Mouse (Mus musculus): ENCODE data around the gene Slc39a2. TPM values are rescaled to one million over a fixed set of nuclear protein-coding genes. Genes with fewer than 3 reads are reported as not detected.
"Not testable (repeated sequence)": the region's sequence is repeated elsewhere in the genome, so short reads cannot be mapped to it uniquely, and the experiment has no call there.

The Slc39a2 gene
- 1.7 and 1.8 TPM in 2 replicates for polyA plus RNA-seq (2015; fragmentation: Nextera tagmentation; extraction: Ambion mirVana)

DNA sequence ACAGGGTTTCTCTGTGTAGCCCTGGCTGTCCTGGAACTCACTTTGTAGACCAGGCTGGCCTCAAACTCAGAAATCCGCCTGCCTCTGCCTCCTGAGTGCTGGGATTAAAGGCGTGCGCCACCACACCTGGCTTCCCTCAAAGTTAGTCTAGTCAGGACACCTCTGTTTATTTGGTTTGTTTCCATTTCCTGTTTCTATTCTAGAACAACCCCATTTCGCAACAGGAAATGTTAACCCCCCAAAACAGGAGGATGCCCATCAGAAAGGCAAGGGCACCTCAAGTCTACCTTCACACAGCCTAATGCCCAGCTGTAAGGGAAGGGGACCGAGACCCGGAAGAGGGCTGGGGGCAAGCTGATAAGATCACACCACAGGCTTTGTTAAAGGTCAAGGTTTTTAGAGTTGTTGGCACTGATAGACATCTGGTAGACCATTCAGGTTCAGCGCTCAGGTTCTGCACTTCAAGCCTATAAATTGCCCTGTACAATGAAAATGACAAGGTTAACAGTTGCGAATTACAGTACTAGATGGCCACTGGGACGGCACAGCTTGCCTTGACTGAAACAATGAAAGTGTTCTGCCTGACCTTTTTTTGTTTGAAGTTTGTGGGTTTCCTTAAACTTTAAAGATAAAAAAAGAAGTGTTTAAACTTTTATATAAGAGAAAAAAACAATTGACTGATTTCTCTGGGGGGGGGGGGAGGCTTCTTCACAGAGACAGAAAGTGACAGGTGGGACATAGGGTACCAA is at the start of gene Slc39a2:
Gene Slc39a2 (plus strand): TSS at position 699 of the 749 bp plus-strand sequence.
- 96% methylated on average over 9 of the region's 9 CpGs for WGBS
- Histone ChIP-seq H3K4me1 (replicated peaks) (no peaks in the 10 kb centered on the region), H3K4me2 (no peak within 1 kb of the TSS)

DNA sequence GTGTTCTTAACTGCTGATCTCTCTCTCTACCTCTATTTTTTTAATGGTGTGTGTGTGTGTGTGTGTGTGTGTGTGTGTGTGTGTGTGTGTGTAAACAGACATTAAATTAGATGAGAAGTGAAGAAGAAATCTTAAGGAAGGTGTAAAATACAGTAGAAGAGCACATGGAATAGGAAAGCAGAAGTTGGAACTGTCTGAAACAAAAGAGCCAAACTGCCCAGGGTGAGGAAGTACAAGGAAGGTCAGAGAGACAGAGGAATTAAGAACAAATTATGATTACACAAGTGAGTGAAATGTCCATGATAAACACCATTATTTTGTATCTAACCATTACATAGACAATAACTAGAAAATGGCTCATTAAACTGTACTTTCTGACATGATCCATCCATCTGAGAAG is 48.8 kb upstream of the Slc39a2 start:
- Histone ChIP-seq H3K27ac (no peak overlapping the region), H3K9ac (no peak overlapping the region), H3K27me3 (no peaks in the 10 kb centered on the region), H3K4me2 (no peak overlapping the region), H3K4me1 (replicated peaks) (no peaks in the 10 kb centered on the region), H3K36me3 (no peaks in the 10 kb centered on the region), H3K4me3 (no peak overlapping the region), H3K9me3 (no peaks in the 10 kb centered on the region)
- ATAC-seq (ENCODE audit: low FRiP score), result no peak

More for the DNA sequence above, at the start of gene Slc39a2:
- Histone ChIP-seq H3K27me3 (no peaks in the 10 kb centered on the region), H3K9ac (no peak within 1 kb of the TSS), H3K9me3 (no peaks in the 10 kb centered on the region), H3K27ac (no peak within 1 kb of the TSS), H3K36me3 (peaks cover 84% of the 10 kb centered on the region), H3K4me3 (no peak within 1 kb of the TSS)
- no peak for ATAC-seq (ENCODE audit: low FRiP score)

- no peak for ATAC-seq (ENCODE audit: low FRiP score)
- WGBS, result 80% methylated on average over 3 of the region's 3 CpGs
These were observed 46.1 kb upstream of the Slc39a2 start for GRCm38 (mm10) chr14:51846566-51846965.

DNA sequence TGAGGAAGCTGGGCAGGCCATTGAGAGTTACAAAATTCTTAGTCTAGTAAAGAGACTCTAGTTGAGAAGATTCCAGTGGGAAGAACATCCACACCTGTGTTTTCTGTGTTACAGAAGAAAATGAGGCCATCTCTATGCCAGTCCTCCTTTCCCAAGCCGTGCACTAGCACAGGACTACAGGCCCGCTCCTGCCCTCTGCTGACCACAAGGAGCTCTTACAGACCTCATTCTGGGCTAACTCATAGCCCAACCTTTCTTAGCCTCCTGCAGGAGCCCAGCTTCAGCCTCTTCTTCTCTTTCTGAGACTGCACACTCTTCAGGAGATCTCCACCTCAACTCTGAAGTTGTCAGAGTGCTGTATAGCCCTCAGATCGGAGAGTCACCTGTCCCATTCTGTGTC is 41.7 kb upstream of the Slc39a2 start:
- not testable (repeated sequence) for H3K9ac ChIP-seq; H3K4me1 ChIP-seq (replicated peaks); H3K27me3 ChIP-seq; ATAC-seq (ENCODE audit: low FRiP score); H3K4me2 ChIP-seq; H3K27ac ChIP-seq; H3K4me3 ChIP-seq; H3K36me3 ChIP-seq; H3K9me3 ChIP-seq
- 47% methylated on average over 3 of the region's 3 CpGs for WGBS

More at GRCm38 (mm10) chr14:51846566-51846965, 46.1 kb upstream of the Slc39a2 start:
- no peak overlapping the region for H3K9ac ChIP-seq
- no peaks in the 10 kb centered on the region for H3K9me3 ChIP-seq
- H3K27me3 ChIP-seq, result no peaks in the 10 kb centered on the region
- H3K27ac ChIP-seq, result no peak overlapping the region
- no peaks in the 10 kb centered on the region for H3K36me3 ChIP-seq
- H3K4me3 ChIP-seq, result no peak overlapping the region
- no peak overlapping the region for H3K4me2 ChIP-seq
- no peaks in the 10 kb centered on the region for H3K4me1 ChIP-seq (replicated peaks)

GRCm38 (mm10) chr14:51853399-51853798 is 39.3 kb upstream of the Slc39a2 start, which contains the start of gene Ear6:
Gene Ear6, plus strand, starts transcription at chr14:51853699.
- ATAC-seq (ENCODE audit: low FRiP score), result no peak
- H3K27ac ChIP-seq, result no peak within 1 kb of the TSS

GRCm38 (mm10) chr14:51855280-51855679 is 37.4 kb upstream of the Slc39a2 start:
- H3K9ac ChIP-seq; ATAC-seq (ENCODE audit: low FRiP score); H3K4me1 ChIP-seq (replicated peaks); H3K4me2 ChIP-seq; H3K36me3 ChIP-seq; H3K4me3 ChIP-seq; H3K27me3 ChIP-seq; H3K27ac ChIP-seq; H3K9me3 ChIP-seq: not testable (repeated sequence)
- 85% methylated on average over 7 of the region's 7 CpGs for WGBS

More at GRCm38 (mm10) chr14:51853399-51853798, 39.3 kb upstream of the Slc39a2 start, which contains the start of gene Ear6:
- Histone ChIP-seq H3K9ac (no peak within 1 kb of the TSS), H3K4me2 (no peak within 1 kb of the TSS), H3K4me1 (replicated peaks) (no peaks in the 10 kb centered on the region), H3K36me3 (no peaks in the 10 kb centered on the region), H3K27me3 (no peaks in the 10 kb centered on the region), H3K4me3 (no peak within 1 kb of the TSS), H3K9me3 (no peaks in the 10 kb centered on the region)

GRCm38 (mm10) chr14:51863603-51864002 is 29.1 kb upstream of the Slc39a2 start:
- H3K27ac ChIP-seq; H3K9me3 ChIP-seq; H3K27me3 ChIP-seq; H3K4me1 ChIP-seq (replicated peaks); ATAC-seq (ENCODE audit: low FRiP score); H3K4me3 ChIP-seq; H3K4me2 ChIP-seq; H3K36me3 ChIP-seq; H3K9ac ChIP-seq: not testable (repeated sequence)
- WGBS, result 19% methylated on average over 1 of the region's 1 CpGs

DNA sequence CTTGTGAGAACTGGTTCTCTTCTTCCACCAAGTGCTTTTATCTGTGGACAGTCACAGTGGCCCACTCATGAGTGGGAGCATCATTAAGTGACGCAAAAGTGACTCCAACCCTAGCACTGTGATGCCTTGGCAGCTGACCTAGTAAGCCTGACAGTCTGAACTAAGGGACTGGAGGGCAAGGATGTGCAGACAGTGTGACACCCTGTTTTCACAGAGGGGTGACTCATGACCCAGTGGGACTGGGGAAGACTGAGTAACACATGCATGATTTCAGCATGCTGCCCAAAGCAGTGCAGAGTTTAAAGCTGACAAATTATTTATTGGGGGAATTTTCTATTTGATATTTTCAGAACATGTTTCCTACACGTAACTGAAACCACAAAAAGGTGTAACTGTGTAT is 21.9 kb upstream of the Slc39a2 start:
- H3K4me1 ChIP-seq (replicated peaks), result no peaks in the 10 kb centered on the region
- H3K27ac ChIP-seq, result no peak overlapping the region
- no peaks in the 10 kb centered on the region for H3K36me3 ChIP-seq

DNA sequence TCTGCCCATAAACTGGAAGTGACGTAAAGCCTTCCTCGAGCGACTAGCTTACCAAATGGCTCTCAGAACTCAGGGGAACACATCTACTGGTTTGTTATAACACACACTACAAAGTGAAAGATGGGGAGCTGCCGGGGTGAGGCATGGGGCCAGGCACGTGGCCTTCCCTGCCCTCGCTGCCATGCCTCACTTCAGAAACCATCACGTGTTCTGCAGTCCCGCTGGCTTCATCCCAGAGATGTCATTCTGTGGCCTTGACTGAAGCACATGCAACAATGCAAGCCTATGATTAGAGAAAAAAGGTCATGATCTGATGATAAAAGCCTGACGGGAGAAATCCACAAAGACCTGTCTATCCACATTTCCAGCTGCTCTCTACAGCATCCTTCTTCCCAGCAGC is 20.9 kb upstream of the Slc39a2 start:
- H3K4me1 ChIP-seq (replicated peaks), result no peaks in the 10 kb centered on the region
- 75% methylated on average over 9 of the region's 9 CpGs for WGBS
- H3K9ac ChIP-seq, result no peak overlapping the region
- H3K36me3 ChIP-seq, result no peaks in the 10 kb centered on the region
- H3K4me2 ChIP-seq, result no peak overlapping the region
- no peaks in the 10 kb centered on the region for H3K9me3 ChIP-seq
- no peak overlapping the region for H3K27ac ChIP-seq
- no peaks in the 10 kb centered on the region for H3K27me3 ChIP-seq
- ATAC-seq (ENCODE audit: low FRiP score), result no peak
- H3K4me3 ChIP-seq, result no peak overlapping the region

More for the DNA sequence above, 21.9 kb upstream of the Slc39a2 start:
- Histone ChIP-seq H3K9ac (no peak overlapping the region), H3K9me3 (no peaks in the 10 kb centered on the region), H3K27me3 (no peaks in the 10 kb centered on the region), H3K4me2 (no peak overlapping the region), H3K4me3 (no peak overlapping the region)
- ATAC-seq (ENCODE audit: low FRiP score), result no peak
- 81% methylated on average over 2 of the region's 2 CpGs for WGBS

DNA sequence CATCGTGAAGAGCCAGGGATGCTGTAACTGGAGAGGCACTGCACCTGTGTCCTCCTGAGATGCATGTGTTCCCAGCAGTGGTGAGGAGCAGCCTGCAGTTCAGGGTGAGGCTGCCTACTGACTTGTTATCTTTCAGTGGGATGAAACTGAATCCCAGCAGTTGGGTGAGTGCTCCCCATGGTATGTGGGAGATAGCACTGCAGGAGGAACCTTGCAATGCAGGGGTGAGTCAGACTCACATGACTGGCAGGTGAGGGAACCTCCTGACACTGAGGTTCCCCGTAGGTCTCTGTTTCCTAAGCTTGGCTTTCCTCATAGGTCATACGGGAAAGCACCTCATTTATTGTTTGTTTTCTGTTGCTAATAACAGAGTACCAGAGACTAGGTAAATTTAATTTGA is 15.2 kb upstream of the Slc39a2 start:
- no peak overlapping the region for H3K4me2 ChIP-seq
- 84% methylated on average over 3 of the region's 3 CpGs for WGBS
- no peaks in the 10 kb centered on the region for H3K27me3 ChIP-seq
- no peak overlapping the region for H3K4me3 ChIP-seq
- H3K36me3 ChIP-seq, result no peaks in the 10 kb centered on the region
- no peak overlapping the region for H3K9ac ChIP-seq
- ATAC-seq (ENCODE audit: low FRiP score), result no peak
- H3K27ac ChIP-seq, result no peak overlapping the region
- no peaks in the 10 kb centered on the region for H3K4me1 ChIP-seq (replicated peaks)
- no peaks in the 10 kb centered on the region for H3K9me3 ChIP-seq

DNA sequence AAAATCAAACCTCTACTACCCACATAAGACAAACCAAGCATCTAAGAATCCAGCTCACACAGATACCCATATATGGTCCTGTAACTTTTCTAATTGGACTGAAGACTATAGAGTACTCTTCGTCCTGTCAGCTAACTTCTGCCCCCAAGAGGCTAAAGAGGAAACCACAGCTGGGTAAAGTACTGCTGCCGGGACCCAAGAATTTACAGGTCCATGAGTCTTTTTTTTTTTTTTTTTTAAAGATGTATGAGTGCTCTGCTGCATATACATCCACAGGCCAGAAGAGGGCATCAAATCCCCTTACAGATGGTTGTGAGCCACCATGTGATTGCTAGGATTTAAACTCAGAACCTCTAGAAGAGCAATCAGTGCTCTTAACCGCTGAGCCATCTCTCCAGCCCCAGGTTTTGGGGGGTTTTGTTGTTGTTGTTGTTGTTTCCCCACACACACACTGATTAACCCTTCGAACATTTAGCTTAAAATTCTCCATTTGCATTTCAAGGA is 9.1 kb upstream of the Slc39a2 start:
- Histone ChIP-seq H3K4me3 (peak overlapping the region; percentile 77), H3K27me3 (no peaks in the 10 kb centered on the region), H3K36me3 (peaks cover 25% of the 10 kb centered on the region), H3K9ac (peak overlapping the region; percentile 62; the same call in 1 of the 2 replicates), H3K4me2 (peak overlapping the region; percentile 71), H3K27ac (peak overlapping the region; percentile 86), H3K4me1 (replicated peaks) (peaks cover 21% of the 10 kb centered on the region), H3K9me3 (no peaks in the 10 kb centered on the region)
- under 1% methylated on average over 4 of the region's 4 CpGs for WGBS
- peak; percentile 35 for ATAC-seq (ENCODE audit: low FRiP score)

GRCm38 (mm10) chr14:51884031-51884544 is 8.6 kb upstream of the Slc39a2 start:
- ATAC-seq (ENCODE audit: low FRiP score), result peak; percentile 52
- WGBS, result 2% methylated on average over 14 of the region's 14 CpGs
- Histone ChIP-seq H3K4me3 (peak overlapping the region; percentile 77), H3K4me2 (peak overlapping the region; percentile 71), H3K4me1 (replicated peaks) (peaks cover 21% of the 10 kb centered on the region), H3K36me3 (peaks cover 30% of the 10 kb centered on the region), H3K9me3 (no peaks in the 10 kb centered on the region), H3K9ac (peak overlapping the region; percentile 62), H3K27me3 (no peaks in the 10 kb centered on the region), H3K27ac (peak overlapping the region; percentile 86)

Measured in hindbrain, embryonic 13.5 days (tissue).